Comparison of ENCODE assay signal across 15 mouse cellular contexts in the genomic region with DNA sequence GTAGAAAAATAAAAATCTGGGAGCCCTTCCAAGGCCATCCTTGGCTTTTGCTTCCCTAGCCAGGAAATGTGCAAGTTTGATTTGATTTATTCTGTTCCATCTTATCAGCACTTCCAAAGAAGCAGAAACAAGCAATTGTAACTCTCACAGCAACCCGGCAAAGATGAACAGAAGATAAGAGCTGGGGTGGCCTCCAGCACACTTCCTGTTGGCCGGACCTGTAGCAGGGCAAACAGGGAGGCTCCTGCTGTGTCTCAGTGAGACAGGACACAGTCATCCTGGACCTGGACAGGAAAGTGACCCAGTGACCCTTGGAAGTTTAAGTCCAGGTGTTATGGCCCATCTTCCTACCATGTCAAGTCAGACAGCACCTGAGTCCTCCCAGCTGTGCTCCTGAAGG. TPM values are rescaled to one million over a fixed set of nuclear protein-coding genes. Genes with fewer than 3 reads are reported as not detected.
DNase-seq lines count a peak whose midpoint lies in the region; TF ChIP-seq lines count a peak whose summit lies in the region.
"Had no signal": no experiment of that assay in that cellular context is flagged by ENCODE, and none has a peak within 500 bp of the region (broad histone marks: within the 10 kb centered on the region; RNA-seq: fewer than 3 reads in every experiment).

No protein-coding gene starts in this region.

- TF ChIP-seq CTCF in layer of hippocampus, adult 2 months (conservative IDR thresholded peaks at IDR 0.05) = no peak

- H3K4me3 ChIP-seq in layer of hippocampus, adult 2 months = no peak overlapping the region
- H3K4me3 ChIP-seq: forebrain, embryonic 10.5 days; heart, embryonic 13.5 days had no signal

- no peak for DNase-seq in layer of hippocampus, adult 2 months (ENCODE audit: low spot score in 2 of 2)
- DNase-seq in layer of hippocampus, adult 9-10 months (ENCODE audit: low spot score) = no peak
- peak; percentile 47 to 50 for DNase-seq in adrenal gland, postnatal 36 days
- DNase-seq in kidney, postnatal 36 days = peak; percentile 28 to 48
- DNase-seq in lung, postnatal 4 days = peak; percentile 50 to 71
- no peak for DNase-seq in thymus, postnatal 10 days (ENCODE audit: low spot score in 2 of 2)
- no peak for DNase-seq in cerebellum, postnatal 36 days
- DNase-seq: cerebellum, adult 11-12 months; gastrocnemius, postnatal 25 days; liver; midbrain, embryonic 14.5 days; thymus, postnatal 4 days had no signal

- H3K27ac ChIP-seq in layer of hippocampus, adult 2 months = peak overlapping the region; percentile 51; the same call in 1 of the 2 replicates
- H3K27ac ChIP-seq: forebrain, embryonic 10.5 days; heart, embryonic 13.5 days had no signal

RNA-seq across cellular contexts. Expression of a gene that starts 58.6 kb away (rescaled TPM):
- 10 to 100 TPM; 41.6 to 44.3 TPM for total RNA-seq in layer of hippocampus, adult 2 months (2021)
- total RNA-seq in adrenal gland, postnatal 36 days (2021) = 10 to 100 TPM; 15.4 to 15.8 TPM
- total RNA-seq: G1E had no signal

Comparison
In these comparisons a context has a peak if more than half of its experiments do, and no peak if none do; other contexts are left out.
1. DNase-seq: peak in adrenal gland, postnatal 36 days (2 of 2), kidney, postnatal 36 days (2 of 2) and lung, postnatal 4 days (2 of 2); none in layer of hippocampus, adult 2 months (0 of 2), layer of hippocampus, adult 9-10 months (single experiment), thymus, postnatal 10 days (0 of 2) and cerebellum, postnatal 36 days (0 of 2).